Mouse (Mus musculus) adrenal gland, adult 2 months (tissue): ENCODE measurements at regions not wholly inside any gene's neighbourhood (a gene's known extent, or its start where the extent isn't known, plus 50 kb on each side); places are given as distances from the start of the nearest gene placed in this dataset.
A peak's percentile ranks its signal among the peaks of the same experiment; 100 is the strongest.
"Not testable (repeated sequence)": the region's sequence is repeated elsewhere in the genome, so short reads cannot be mapped to it uniquely, and the experiment has no call there.

Experiments
- DNase-seq: peaks from one replicate; pipeline ENCODE4 v3.0.0; 2021

DNA sequence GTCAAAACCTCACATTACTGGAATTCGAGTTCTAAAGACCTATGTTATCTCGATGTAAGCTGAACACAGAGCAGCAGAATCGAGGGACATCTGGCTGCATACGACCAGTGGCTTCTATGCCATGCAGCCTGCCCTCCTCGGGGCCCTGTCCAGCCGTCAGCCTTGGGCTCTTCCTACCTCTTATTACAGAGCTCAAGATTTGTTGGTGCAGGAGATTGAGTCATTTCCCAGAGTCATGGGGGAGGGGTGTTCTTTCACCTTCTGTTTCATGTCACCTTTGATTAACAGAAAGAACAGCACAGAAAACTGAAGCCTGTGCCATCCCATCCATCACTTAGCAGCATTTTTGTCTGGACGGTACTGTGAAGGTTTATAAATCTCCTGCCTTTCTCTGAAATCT is 52.1 kb downstream of the Sst start:
- DNase-seq, result peak; percentile 59

DNA sequence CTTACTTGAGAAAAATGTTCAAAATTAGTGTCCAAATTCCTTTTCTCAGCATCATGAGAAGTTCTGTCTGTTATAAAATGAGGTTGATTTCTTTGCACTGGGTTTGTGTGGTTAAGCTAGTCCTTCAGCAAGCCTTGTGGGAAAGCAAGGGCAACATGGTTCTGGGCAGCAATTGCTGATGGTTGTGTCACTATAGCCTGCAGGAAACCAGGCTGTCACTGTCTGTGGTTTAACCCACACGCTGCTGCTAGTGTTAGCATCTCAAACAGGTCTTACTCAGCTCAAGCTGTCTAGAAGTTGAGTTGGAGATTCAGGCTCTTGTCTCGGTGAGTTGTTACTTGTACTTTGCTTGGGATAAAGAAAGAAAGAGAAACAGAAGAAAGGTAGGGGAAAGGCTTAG is 52.6 kb downstream of the Sst start:
- peak; percentile 21 for DNase-seq

DNA sequence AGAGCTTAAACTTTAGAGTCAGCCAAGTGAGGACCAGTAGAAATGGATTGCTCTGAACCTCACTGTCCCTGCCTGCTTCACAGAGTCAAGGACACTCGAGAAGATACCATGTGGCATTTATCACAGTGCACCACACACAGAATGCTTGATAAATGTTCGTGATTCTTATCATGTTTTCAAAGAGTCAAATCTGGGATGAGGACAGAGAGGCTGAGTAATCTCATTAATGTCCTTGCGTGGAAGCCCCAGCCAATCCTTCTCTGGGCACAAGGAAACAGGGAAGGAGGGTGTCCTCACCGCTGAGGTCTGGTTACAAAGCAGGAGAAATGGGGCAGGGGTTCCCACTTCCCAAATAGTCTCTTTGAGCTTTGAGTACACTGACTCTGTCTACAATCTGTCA is 55.8 kb downstream of the Sst start:
- DNase-seq, result peak; percentile 74

DNA sequence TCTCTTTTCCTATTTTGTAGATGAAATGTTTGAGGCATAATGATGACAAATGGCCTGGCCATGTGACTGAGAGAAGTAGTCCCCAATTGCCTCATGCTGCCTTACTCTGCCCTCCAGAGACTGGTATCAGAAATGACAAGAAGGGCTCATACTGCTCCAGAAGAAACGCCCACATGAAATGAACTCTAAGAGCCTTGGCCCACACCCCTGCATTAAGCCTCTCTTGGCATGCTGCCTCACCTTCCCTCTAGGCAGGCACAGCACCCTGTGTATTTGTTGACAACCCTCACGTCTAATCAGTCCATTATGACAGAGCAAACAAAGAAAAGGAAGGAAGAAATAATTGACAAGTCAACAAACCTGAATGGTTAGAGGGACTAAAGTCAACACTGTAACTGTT is 57.2 kb downstream of the Sst start:
- DNase-seq, result peak; percentile 53

DNA sequence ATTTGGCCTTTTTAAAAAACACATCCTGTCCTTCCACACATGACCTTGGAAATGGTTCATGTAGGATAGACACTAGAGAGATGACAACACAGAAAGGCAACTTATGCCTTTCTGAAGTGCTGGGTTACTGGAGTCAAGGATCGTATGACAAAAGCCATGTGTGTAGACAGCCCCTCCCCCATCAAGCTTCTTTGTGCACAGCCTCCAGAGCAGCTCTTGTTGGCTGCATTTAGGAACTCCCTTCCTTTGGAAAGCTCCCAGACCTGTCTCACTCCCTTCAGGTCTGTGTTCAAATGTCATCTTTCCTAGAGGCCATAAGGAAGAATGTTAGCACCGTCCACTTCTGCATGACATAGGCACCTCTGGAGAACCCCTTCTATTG is 57.7 kb downstream of the Sst start:
- peak; percentile 29 for DNase-seq

DNA sequence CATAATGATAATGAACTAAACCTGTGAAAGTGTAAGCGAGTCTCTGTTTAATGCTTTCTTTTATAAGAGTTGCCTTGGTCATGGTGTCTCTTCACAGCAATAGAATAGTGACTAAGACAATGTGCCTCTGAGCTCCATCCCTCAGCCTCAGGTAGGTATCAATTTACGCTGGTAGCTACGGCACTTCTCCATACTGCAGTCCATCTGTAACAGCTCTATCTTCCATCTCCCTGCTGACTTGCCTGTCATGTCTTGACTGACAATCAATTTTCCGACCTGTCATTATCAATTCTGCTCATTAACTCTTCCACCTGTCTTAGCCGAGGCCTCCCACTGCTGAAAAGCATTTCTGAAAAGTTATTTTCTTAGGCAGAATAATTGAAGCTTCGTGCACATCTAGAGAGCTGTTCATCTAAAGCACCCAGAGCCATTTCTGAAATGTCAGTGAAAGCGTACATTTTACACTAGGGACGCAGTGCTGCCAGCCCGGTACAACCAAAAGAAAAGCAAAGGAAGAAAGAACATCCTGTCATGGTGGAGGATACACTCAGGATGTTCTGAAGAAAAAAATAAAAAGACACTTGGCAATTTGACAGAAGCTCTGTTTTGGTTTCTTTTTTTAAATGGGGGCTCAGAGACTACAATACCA is 58.2 kb downstream of the Sst start:
- DNase-seq, result no peak

DNA sequence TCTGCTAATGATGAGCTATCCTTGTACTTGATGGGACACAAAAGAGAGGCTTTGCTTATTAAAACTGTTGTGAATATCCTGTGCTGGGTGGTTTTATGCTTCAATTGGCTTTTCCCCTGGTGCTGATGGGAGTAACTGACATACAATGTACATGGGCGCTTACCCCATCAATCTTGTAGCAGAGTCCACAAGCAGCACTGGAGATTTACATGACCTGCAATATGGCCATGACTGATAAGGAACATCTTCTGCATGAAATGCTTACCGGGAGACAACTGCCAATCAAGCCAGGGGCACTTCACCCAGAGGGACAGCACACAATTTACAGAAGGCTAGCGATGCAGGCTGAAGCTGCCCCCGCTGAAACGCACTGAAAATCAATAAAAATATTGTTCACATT is 65.1 kb downstream of the Sst start:
- DNase-seq, result no peak

DNA sequence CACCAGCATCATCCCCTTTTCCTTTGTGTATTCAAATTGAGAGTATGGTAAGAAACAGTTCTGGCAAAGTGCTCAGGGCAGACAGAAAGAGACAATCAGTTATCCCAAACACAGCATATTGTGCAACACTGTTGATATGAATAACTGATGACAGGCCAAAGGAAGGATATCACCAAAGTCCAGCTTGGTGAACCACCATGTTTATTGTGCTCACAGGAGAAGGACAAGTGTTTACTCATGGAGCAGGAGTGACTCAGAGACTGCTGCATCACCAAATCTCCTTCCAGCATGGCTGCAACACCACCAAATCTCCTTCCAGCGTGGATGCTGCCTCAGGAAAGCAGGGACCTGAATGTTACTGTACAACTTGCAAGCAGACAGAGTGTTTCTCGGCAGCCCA is 105.5 kb downstream of the Sst start:
- peak; percentile 55 for DNase-seq

DNA sequence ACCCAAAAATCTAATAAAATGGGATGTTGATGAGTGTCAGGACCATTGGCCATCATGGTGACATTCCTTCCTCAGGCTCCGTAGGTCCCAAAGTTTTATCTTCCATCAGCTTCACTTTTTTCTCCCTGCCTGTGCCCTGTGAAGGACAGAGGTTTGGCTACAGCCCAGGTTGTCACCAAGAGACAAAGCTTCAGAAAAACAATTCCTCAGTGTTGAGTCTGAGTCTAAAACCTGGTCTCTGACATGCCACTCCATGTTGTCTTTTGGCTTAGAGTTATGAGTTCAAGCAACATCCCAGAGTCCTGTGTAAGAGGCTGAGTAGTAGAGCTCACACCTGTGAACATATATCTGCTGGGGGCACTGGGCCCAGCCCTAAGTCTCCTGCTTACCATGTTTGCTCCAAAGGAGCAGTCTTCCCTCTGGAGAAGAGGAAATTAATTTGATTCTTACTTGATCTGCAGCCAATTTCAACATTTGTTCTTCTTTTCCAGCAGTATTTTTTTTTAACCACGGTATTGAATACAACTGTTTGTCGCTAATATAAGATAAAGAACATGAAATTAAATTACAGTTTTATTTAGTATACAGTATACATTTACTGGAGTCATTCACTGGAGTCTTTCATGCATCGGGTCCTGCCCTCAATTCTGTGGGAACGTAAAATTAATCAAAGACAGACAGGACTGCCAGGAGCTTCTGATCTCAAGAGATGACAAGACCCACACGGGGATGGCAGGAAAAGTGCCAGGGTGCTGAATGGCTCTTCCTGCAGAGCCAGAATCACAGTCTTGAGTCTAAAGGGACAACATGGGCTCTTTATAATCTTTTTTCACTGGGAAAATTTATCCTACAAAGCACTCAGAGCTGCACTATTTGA is 106.5 kb downstream of the Sst start:
- DNase-seq, result peak; percentile 61

DNA sequence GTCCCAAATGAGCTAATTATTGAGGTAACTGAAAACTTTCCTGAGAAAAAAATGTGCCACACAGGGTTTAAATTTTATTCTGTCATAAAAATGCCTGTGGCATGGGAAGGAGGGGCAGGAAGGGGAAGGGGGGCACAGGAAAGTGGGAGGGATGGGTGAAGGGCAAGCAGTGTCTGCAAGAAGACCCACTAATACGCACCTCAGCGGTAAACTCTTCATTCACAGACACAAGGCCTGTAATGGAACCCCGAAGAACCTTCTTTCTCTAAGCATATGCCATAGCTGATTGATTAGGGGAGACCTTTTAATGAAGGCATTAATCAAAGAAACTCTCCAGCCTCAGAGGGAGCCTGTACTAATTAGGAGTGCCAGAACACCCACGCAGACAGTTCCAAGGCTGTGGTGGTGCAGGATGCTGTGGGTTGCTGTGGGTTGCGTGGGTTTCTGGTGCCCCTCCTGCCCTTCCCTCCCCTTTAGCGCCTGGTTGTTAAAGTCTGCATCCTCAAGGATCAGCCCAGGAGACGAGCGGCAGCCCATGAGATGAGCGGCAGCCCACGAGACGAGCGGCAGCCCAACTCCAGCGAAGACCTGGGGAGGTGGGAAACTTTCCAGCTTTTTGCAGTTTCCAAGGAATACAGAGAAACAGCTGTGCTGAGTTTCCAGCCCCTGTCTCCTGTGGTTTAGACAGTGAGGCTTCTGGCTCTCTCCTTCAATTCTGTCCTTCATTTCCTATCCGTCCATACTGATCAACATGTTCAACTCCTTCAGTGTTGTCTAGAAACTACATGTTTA is 110.1 kb downstream of the Sst start:
- no peak for DNase-seq

DNA sequence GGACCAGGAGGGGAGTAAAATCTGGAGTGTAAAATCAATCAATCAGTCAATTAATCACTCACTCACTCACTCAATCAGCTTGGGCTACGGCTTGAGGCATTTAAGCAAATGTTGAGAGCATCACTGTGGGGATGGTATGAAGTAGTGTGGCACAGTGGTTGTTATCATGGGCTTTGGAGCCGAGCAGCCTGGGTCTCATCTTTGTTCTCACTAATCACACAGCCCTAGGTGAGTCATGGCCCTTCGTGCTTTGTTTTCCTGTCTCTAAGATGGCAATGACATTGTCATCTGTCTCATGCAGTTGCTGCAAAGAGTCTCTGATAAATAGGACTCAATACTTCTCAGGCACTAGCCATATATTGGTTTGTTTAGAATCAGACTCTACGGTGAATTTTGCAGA is 112.9 kb downstream of the Sst start:
- DNase-seq, result peak; percentile 34

DNA sequence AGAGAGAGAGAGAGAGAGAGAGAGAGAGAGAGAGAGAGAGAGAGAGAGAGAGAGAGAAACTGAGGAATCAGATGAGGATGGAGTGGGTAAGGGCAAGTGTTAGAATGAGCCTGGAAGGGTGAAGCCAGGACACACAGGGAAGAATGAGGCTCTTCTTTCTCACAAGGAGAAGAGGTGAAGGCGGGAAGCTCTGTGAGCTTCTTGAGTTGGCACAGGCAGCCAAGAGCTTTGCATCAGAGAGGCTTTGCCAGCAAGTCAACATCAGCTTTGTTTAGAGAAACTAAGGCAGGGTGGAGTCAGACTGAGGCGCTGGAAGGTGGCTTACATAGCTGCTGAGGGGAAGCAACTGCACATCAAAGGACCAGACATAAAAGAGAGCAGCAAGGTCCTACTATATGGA is 113.7 kb downstream of the Sst start:
- DNase-seq, result peak; percentile 23

DNA sequence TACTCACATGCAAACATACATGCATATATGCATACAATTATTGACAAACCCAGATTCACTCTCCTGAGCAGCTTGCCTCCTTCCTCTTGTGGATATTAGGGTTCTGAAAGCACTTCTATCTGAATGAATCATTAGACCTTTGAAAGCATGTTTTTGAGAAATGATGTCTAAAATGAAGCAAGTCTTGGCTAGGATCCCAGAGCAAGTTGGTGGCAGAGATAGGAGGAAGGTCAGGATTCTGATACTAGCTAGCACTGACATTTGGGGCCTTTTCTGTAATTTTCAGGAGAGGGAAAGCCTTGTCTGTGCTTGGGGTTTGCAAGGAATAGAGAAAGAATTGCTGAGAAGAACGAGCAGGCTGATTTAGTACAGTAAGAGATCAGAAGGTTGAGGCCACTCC is 114.3 kb downstream of the Sst start:
- peak; percentile 70 for DNase-seq

DNA sequence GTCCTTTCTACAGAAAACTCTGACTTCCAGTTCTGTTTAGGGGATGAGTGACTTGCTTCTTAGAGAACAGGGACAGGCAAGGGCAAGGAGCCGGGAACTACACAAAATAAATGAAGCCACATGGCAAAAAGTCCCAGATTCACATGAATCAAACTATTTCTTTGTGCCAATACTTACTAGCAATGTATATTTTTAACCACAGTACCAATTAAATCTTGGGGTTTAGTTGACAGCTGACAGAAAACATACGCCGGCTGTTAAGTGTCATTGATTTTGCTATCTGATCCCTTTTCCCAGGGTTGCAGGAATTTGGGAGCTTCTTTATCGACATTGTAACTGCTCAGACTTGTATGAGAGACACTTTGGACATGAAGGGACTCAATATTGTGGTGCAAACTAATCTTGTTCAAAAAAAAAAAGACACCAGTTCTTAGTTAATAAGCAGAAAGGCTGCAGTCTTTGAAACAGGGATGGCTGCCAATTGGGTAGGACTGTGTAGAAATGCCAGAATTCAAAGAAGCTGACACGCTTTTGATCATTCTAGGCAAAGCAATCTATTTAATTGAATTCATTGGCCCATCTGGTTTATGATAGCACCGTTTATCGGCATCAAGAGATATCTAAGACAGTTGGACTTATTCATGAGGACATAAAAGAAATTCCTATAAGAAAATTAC is 132.5 kb downstream of the Sst start:
- no peak for DNase-seq

DNA sequence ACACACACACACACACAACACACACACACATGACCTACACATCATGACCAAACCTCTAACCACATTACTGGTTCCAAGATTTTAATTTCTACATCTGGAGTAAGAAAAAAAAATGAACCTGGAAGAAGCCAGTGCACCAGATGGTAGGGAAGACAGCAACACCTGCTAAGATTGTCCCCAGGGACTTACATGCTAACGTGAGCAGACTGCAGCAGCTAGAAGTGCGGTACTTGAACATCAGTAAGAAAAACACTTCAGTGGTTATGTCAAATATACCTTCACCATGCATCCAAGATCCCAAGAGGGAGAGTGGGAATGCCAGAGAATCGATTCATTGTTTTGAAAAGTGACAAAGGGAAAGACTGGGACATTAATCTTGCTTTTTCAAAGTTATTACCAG is 153.7 kb downstream of the Sst start:
- no peak for DNase-seq

DNA sequence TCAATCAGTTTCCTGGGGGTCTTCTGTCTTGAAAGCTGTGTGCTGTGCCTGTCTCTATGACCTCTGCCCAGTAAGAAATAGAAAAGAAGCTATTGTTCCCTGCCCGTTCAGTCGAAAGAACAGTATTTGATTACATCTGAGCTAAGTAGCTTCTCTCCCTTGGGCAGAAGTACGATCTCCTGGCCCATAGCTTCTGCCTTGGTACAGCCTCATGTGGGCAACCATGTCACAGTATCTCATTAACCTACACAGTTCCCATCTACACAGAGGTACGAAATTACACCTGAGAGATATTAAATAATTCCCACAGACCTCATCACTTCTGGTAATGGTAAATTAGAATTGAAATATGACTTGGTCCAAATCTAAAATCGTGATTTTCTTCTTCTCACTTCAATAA is 155.0 kb downstream of the Sst start:
- DNase-seq, result no peak

DNA sequence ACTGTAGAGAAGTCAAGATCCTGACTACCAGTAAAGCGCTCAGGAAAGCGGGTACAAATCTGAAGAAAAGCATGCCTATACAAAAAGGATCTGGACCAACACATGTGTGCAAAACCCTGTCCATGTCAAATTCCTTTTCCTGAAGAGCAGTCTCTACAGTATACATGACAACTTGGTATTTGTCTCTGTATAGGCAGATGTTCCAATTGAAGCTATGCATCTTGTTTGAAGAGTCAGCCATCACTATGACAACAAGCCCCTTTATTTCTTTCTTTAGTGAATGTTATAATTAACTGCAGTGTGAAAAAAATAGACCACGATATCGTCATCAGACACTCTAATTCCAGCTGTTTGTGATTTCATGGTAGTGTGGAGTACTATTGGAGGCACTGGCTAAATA is 164.2 kb downstream of the Sst start:
- no peak for DNase-seq

DNA sequence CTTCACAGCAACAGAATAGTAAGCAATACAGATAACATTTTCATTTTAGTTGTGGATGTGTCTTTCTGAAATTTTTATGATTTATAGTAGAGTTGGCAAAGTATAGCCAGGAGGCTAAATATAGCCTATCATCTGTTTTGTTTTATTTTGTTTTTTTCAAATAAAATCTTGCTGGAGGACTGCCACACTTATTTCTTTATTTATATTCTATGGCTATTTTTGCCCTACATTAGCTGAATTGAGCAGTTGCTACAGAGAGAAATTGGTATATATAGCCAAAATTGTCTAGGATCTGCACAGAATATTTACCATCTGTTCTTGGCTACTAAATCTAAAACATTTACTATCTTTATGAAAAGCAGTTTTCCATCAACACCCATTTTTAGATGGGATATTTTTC is 169.0 kb downstream of the Sst start:
- DNase-seq, result no peak

DNA sequence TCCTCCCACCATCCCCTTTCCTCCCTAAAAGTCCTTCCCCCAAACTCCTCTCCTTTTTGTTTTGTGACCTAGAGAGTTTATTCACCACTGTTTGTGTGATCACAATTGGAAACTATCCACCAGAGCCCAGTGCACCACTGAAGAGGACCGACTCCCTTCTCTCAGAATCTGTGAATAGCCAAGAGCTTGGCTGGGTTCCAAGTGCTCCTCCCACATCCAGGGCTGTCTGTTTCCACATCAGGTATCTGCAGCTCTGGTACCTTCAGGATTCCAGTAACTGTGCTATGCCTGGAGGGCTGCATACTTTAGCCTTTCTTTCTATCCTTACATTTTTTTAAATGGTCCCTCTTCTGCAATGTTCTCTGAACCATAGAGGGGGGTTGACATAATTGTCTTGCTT is 180.5 kb upstream of the Masp1 start:
- no peak for DNase-seq

DNA sequence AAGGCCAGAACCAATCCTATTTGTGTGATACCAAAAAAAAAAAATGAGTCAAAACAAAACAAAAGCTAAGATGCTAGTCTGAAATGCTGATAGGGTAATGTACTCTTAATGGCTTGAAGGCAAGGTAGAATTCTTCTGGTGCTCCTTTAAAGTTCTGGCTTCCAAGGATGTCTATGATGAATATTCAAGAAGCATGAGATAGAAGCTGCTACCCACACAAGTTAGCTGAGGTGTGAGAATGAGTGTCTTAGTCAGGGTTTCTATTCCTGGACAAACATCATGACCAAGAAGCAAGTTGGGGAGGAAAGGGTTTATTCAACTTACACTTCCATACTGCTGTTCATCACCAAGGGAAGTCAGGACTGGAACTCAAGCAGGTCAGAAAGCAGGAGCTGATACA is 173.6 kb upstream of the Masp1 start:
- not testable (repeated sequence) for DNase-seq

DNA sequence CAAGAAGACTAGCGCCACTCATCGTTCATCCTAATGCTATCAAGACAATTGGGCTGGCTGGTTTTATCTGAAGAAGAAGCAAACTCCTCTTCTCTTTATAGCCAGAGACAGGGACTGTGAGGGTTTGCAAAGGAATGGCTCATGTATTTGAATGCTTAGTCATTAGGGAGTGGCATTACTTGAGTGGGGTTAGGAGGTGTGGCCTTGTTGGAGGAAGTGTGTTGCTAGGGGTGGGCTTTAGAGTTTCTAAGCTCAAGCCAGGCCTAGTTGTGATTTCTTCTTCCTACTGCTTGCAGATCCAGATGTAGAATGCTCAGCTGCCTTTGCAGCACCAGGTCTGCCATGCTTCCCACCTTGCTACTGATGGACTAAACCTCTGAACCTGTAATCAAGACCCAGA is 169.4 kb upstream of the Masp1 start:
- DNase-seq, result no peak

DNA sequence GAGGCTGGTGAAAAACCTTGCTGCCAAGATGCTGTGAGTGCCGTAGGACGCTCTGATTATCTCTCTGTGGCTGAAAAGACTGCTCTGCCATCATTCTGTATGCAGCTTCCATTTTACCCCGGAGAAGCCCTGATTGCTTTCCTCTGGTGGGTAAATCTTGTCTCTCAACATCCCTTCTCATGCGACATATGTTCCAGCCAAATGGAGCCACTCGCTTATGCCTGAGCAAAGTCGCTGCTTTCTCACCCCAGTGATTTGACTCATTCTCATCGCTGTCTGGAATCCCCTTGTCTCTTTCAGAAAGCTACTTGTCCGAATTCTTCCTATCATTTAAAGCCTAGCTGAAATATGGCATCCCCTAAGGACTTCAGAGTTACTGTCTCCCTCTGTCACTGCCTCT is 166.2 kb upstream of the Masp1 start:
- no peak for DNase-seq

DNA sequence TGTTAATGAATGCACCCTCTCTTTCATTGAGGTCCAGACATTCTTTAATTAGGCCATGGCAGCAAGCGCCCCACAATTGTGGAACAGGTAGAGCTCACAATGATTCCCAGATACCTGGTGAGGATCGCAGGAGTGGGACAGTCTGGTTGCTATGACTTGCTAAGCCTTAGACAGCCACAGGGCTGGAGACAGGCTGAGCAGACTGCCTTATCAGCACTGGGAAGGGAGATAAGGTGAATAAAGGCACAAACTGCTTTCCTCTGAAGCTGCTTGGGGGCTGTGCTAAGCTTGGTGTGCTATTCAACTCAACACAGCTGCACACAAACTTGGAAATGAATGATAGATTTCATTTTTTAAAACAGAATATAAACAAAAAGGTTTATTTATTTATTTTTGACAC is 159.8 kb upstream of the Masp1 start:
- DNase-seq, result no peak
